Mouse (Mus musculus): Measurements from ENCODE around the gene Arpc5l. TPM values are rescaled to one million over a fixed set of nuclear protein-coding genes. Genes with fewer than 3 reads are reported as not detected.
A peak's percentile ranks its signal among the peaks of the same experiment; 100 is the strongest.

Gene Arpc5l
- polyA plus RNA-seq, 1 experiment from 2014 or later: 136 TPM

- no peak overlapping the region for H3K27ac ChIP-seq
- ATAC-seq (replicated peaks): no peak
- H3K4me2 ChIP-seq: no peak overlapping the region
- H3K4me1 ChIP-seq: peaks cover 1% of the 10 kb centered on the region; the same call in 1 of the 2 replicates
- no peaks in the 10 kb centered on the region for H3K27me3 ChIP-seq (replicated peaks)
- no peaks in the 10 kb centered on the region for H3K9me3 ChIP-seq
- peaks cover 67% of the 10 kb centered on the region for H3K36me3 ChIP-seq (replicated peaks)
- WGBS: 83% methylated on average over 3 of the region's 3 CpGs
- H3K9ac ChIP-seq: no peak overlapping the region
- H3K4me3 ChIP-seq: no peak overlapping the region
Measured at GRCm38 (mm10) chr2:39016581-39016980, 11.4 kb downstream of the Arpc5l start.

GRCm38 (mm10) chr2:39020004-39020403 is 14.9 kb downstream of the Arpc5l start:
- Histone ChIP-seq H3K4me2 (no peak overlapping the region), H3K27ac (no peak overlapping the region), H3K36me3 (replicated peaks) (peaks cover 71% of the 10 kb centered on the region), H3K4me3 (no peak overlapping the region), H3K4me1 (no peaks in the 10 kb centered on the region), H3K9ac (no peak overlapping the region), H3K9me3 (no peaks in the 10 kb centered on the region), H3K27me3 (replicated peaks) (no peaks in the 10 kb centered on the region)
- ATAC-seq (replicated peaks): no peak
- 91% methylated on average over 1 of the region's 1 CpGs for WGBS

DNA sequence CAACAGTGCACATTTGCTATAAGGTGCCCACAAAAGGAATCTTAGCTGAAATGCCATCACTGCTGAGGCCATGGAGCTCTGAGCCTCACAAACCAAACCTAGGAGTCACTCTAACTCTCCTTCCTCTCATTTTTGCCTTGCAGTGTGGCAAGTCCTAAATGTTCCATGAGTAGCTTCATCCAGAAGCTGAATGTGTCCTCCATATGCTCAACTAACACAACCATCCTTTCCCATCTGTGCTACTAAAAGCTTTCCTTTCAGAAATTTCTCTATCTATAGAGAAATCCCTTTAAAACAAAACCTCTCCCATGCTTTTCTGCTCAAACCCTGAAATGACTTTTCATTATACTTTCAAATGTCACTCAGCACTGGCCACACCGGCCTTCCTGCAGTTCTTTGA is 26.5 kb downstream of the Arpc5l start:
- Histone ChIP-seq H3K9ac (no peak overlapping the region), H3K4me2 (no peak overlapping the region), H3K9me3 (no peaks in the 10 kb centered on the region), H3K27me3 (replicated peaks) (no peaks in the 10 kb centered on the region), H3K27ac (no peak overlapping the region), H3K36me3 (replicated peaks) (peaks cover 58% of the 10 kb centered on the region), H3K4me1 (no peaks in the 10 kb centered on the region), H3K4me3 (no peak overlapping the region)
- 87% methylated on average over 1 of the region's 1 CpGs for whole genome bisulfite sequencing
- ATAC-seq (replicated peaks): no peak

GRCm38 (mm10) chr2:39040215-39040614 is 35.1 kb downstream of the Arpc5l start:
- no peak for ATAC-seq (replicated peaks)
- no peak overlapping the region for H3K4me3 ChIP-seq
- WGBS: 97% methylated on average over 1 of the region's 1 CpGs
- H3K9me3 ChIP-seq: no peaks in the 10 kb centered on the region
- no peaks in the 10 kb centered on the region for H3K27me3 ChIP-seq (replicated peaks)
- H3K9ac ChIP-seq: no peak overlapping the region
- no peaks in the 10 kb centered on the region for H3K4me1 ChIP-seq
- no peak overlapping the region for H3K27ac ChIP-seq
- peaks cover 54% of the 10 kb centered on the region for H3K36me3 ChIP-seq (replicated peaks)
- no peak overlapping the region for H3K4me2 ChIP-seq

GRCm38 (mm10) chr2:39048515-39048914 is 43.4 kb downstream of the Arpc5l start:
- Histone ChIP-seq H3K4me1 (no peaks in the 10 kb centered on the region), H3K36me3 (replicated peaks) (peaks cover 60% of the 10 kb centered on the region), H3K9me3 (no peaks in the 10 kb centered on the region), H3K27me3 (replicated peaks) (no peaks in the 10 kb centered on the region), H3K4me2 (no peak overlapping the region), H3K9ac (no peak overlapping the region), H3K4me3 (no peak overlapping the region), H3K27ac (no peak overlapping the region)
- ATAC-seq (replicated peaks): no peak
- WGBS: 100% methylated on average over 1 of the region's 1 CpGs

DNA sequence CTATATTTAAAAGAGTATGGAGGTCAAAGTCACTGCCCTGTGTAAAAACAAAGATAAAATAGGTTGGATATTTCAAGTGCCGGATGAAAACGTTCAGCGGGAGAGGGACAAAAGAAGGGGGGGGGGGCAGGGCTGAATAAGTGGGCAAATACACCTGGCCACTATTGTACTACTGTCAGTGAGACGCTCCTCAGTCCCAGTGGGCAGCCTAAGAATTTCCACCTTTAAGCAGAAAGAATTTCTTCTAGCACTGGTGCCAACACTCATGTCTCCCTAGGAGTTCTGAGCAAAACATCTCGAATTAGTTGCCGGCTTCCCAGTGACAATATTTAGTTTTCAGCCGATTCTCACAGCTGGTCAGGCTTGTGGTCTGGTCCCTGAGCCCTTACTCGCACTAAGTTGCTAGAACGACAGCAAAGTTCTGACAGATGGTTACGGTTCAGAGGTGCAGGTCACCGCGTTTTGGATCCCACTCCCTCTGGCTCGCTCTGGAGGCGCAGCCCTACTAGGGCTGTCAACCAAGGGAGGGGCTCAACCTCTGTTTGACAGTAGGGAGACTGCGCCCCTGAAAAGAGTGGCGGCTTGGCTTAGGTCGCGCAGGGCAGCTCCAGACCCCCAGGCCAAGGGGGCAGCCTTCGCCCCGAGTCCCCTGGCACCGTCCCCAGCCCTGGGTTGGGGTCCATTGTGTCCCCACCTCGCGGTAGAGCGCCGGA is 59.7 kb downstream of the Arpc5l start:
- Histone ChIP-seq H3K4me1 (peaks cover 14% of the 10 kb centered on the region), H3K9me3 (no peaks in the 10 kb centered on the region), H3K36me3 (replicated peaks) (peaks cover 18% of the 10 kb centered on the region; the same call in 1 of the 2 replicates), H3K9ac (peak overlapping the region; percentile 89), H3K4me3 (peak overlapping the region; percentile 87), H3K4me2 (peak overlapping the region; percentile 65), H3K27ac (peak overlapping the region; percentile 88), H3K27me3 (replicated peaks) (no peaks in the 10 kb centered on the region)
- ATAC-seq (replicated peaks): peak; percentile 58
- 5% methylated on average over 25 of the region's 25 CpGs for WGBS

Other genes starting within 250 kb of the Arpc5l start
- 1.6 and 1.8 TPM in 2 replicates for gene Nr6a1, start 77.7 kb upstream of the Arpc5l start, polyA plus RNA-seq (2015; fragmentation: Nextera tagmentation; extraction: Ambion mirVana)
- gene Olfml2a, start 73.4 kb upstream of the Arpc5l start, polyA plus RNA-seq (2015; fragmentation: Nextera tagmentation; extraction: Ambion mirVana): 3.6 and 4.6 TPM in 2 replicates
- 1.8 and 1.9 TPM in 2 replicates for gene Wdr38, start 7.9 kb upstream of the Arpc5l start, polyA plus RNA-seq (2015; fragmentation: Nextera tagmentation; extraction: Ambion mirVana)
- 523 and 527 TPM in 2 replicates for gene Rpl35, start 276 bp downstream of the Arpc5l start, polyA plus RNA-seq (2015; fragmentation: Nextera tagmentation; extraction: Ambion mirVana)
- gene Golga1, start 60.2 kb downstream of the Arpc5l start, polyA plus RNA-seq (2015; fragmentation: Nextera tagmentation; extraction: Ambion mirVana): 34.5 and 38.2 TPM in 2 replicates
- gene Scai, start 185.4 kb downstream of the Arpc5l start, polyA plus RNA-seq (2015; fragmentation: Nextera tagmentation; extraction: Ambion mirVana): 18.6 and 21.2 TPM in 2 replicates
- 66.1 and 68.8 TPM in 2 replicates for gene Ppp6c, start 221.1 kb downstream of the Arpc5l start, polyA plus RNA-seq (2015; fragmentation: Nextera tagmentation; extraction: Ambion mirVana)

Data from midbrain, embryonic 15.5 days (tissue).